ENCODE assay signal across 7 mouse cellular contexts in the genomic region with DNA sequence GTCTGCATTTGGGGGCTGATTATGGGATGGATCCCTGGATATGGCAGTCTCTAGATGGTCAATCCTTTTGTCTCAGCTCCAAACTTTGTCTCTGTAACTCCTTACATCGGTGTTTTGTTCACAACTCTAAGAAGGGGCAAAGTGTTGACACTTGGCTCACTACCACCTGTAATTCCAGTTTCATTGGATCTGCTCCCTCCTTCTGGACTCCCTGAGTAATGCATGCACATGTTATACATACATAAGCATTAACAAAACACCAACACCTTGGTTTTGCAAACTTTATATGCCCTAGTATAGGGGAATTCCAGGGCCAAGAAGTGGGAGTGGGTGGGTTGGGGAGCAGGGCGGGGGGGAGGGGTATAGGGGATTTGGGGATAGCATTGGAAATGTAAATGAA.
DNase-seq lines count a peak whose midpoint lies in the region; ATAC-seq and TF ChIP-seq lines count a peak whose summit lies in the region.
"Not testable (repeated sequence)": the region's sequence is repeated elsewhere in the genome, so short reads cannot be mapped to it uniquely, and the experiment has no call there.

No protein-coding gene starts in this region.

- not testable (repeated sequence) for H3K9me3 ChIP-seq in liver, postnatal 0 days (ENCODE audit: low read length); midbrain, postnatal 0 days (ENCODE audit: low read length)

- H3K27ac ChIP-seq in liver, postnatal 0 days (ENCODE audit: low read depth); midbrain, postnatal 0 days (ENCODE audit: low read depth, low read length): not testable (repeated sequence)

- H3K9ac ChIP-seq in liver, postnatal 0 days (replicated peaks); midbrain, postnatal 0 days (replicated peaks; ENCODE audit: low read length, poor library complexity, severe bottlenecking): not testable (repeated sequence)

- H3K4me2 ChIP-seq in liver, postnatal 0 days (ENCODE audit: low read depth, low read length); midbrain, postnatal 0 days (ENCODE audit: low read depth, low read length, poor library complexity, severe bottlenecking): not testable (repeated sequence)

- H3K4me1 ChIP-seq in liver, postnatal 0 days (ENCODE audit: insufficient read depth); midbrain, postnatal 0 days (ENCODE audit: insufficient read depth, low read length): not testable (repeated sequence)

- 71% methylated on average over 2 of the region's 2 CpGs for WGBS in liver, postnatal 0 days (ENCODE audit: insufficient replicate concordance)
- 91% methylated on average over 2 of the region's 2 CpGs for WGBS in midbrain, postnatal 0 days

- not testable (repeated sequence) for TF ChIP-seq EP300 in liver, postnatal 0 days (IDR thresholded peaks at IDR 0.05; ENCODE audit: low read depth)

- H3K4me3 ChIP-seq in liver, postnatal 0 days (ENCODE audit: low read depth, low read length); midbrain, postnatal 0 days (ENCODE audit: low read depth, low read length): not testable (repeated sequence)

- not testable (repeated sequence) for H3K36me3 ChIP-seq in liver, postnatal 0 days (replicated peaks; ENCODE audit: insufficient read depth, low read length); midbrain, postnatal 0 days (ENCODE audit: insufficient read depth, low read length)

- peak; percentile 55 for ATAC-seq in granulocyte monocyte progenitor cell, adult 5-6 weeks (replicated peaks; ENCODE audit: poor library complexity, severe bottlenecking)
- ATAC-seq in liver, postnatal 0 days; midbrain, postnatal 0 days (ENCODE audit: low FRiP score): not testable (repeated sequence)

- DNase-seq in adrenal gland, postnatal 10 days = peak; percentile 28
- peak; percentile 40 to 44 for DNase-seq in cerebellum, postnatal 10 days
- DNase-seq in kidney, adult 18-20 months = peak; percentile 8
- peak; percentile 15 to 20 for DNase-seq in layer of hippocampus, postnatal 10 days (ENCODE audit: low spot score in 2 of 2)
- not testable (repeated sequence) for DNase-seq in liver, postnatal 0 days; midbrain, postnatal 0 days (ENCODE audit: low spot score)

- TF ChIP-seq CTCF in liver, postnatal 0 days (IDR thresholded peaks at IDR 0.05; ENCODE audit: low read depth) = peak; percentile 23; the same call in 1 of the 2 replicates
- peak; percentile 13; the same call in 1 of the 2 replicates for TF ChIP-seq CTCF in midbrain, postnatal 0 days (IDR thresholded peaks at IDR 0.05)

- not testable (repeated sequence) for H3K27me3 ChIP-seq in liver, postnatal 0 days (ENCODE audit: insufficient read depth, low read length); midbrain, postnatal 0 days (ENCODE audit: insufficient read depth, low read length)
